Mouse (Mus musculus) embryo, embryonic 9.5 days (tissue): ENCODE results near the gene N4bp1.

Experiments used
- DNase-seq: peaks from one replicate; pipeline ENCODE4 v3.0.0-alpha.2; 2017; ENCODE audit errors: extremely low spot score

N4bp1 gene

DNA sequence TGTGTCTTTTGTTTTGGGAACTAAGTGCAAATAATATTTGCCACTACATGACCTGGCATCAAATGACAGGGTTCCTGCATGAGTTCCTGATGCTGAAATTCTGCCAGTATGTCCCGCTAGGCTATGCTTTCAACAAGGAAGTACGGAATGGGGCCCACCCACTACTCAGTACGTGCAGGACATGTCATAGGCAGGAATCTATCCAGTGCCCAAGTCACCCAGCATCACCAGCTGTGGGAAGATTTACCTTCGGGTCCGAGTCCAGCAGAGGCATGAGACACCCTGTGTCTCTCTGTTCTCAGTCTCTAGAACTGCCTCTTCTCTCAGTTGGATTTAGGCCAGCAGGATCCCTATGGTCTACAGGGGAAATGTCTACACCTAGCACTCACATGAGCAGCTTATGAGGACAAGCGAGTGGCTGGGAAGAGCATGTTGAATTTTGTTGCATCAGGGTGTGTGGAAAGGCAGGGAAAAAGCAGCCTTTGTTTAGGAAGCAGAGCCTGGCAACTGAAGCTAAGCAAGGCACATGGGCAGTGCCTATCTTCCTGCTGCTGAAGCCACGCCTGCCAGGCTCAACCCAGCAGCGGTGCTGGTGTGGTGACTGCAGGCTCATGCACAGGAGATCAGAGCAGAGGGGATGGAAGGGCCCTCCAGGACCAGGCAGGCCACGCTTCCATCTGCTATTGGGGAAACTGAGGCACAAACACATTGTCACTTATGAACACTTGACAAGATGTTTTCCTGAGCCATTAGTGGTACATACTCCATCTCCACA, 59.2 kb downstream of the N4bp1 start:
- DNase-seq: no peak

DNA sequence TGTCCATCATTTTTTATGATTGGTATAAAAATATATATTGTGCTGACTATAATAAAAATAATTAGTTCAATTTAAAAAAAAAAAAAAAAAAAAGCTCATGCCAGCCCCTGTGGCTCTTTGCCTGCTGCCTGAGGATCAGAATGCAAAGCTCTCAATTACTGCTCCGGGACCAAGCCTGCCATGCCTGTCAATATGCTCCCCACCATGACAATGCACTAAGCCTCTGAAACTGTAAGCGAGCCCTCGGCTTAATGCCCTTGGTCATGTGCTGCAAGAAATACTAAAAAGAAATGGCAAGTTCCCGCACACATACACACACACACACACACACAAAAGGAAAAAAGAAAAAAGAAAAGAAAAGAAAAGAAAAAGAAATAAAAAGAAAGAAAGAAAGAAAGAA, 60.3 kb downstream of the N4bp1 start:
- no peak for DNase-seq

DNA sequence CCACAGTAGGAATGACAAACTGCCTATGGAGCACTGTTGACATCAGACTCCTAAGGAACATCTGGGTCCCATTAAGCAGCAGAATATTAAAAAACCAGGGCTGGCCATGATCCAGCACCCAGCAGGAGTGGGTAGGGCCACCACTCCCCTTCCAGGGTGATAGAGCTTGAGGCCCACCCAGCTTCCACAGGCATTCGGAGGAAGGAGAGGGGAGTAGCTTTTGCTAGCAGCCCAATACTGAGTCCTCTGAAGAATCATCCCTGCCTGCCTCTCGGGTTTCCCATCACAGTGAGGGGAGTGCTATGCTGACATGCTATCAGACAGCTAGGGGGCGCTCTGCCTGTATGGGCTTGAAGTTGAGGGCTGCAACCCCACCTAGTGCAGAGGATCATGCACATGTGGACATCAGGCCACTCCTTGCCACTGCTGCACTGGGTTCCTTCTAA, 64.3 kb downstream of the N4bp1 start:
- peak; percentile 47 for DNase-seq

DNA sequence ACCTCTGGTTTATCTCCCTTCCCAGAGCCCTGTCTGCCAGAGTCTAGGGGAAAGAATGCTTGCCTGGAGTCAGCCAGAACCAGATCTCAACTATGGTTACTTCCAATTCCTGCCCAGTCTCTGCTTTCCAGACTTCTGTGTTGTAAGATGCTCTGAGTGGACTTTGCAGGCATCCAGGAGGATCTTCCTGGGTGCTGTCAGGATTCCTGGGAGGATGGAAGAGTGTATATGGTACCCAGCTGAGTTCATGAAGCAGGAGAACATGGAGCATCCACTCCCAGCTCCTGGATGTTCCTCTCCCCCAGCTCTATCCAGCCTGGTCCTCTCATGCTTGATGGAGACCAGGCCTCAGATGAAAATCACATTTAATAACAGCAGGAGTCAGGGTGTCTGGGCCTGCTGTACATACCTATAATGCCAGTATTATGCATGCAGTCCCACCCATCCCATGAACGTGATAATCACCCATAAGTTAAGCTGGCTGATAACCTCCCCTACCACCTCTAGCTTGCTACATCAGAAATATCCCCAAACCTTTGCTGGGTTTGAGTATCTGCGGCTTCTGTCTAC, 64.8 kb downstream of the N4bp1 start:
- DNase-seq: no peak

DNA sequence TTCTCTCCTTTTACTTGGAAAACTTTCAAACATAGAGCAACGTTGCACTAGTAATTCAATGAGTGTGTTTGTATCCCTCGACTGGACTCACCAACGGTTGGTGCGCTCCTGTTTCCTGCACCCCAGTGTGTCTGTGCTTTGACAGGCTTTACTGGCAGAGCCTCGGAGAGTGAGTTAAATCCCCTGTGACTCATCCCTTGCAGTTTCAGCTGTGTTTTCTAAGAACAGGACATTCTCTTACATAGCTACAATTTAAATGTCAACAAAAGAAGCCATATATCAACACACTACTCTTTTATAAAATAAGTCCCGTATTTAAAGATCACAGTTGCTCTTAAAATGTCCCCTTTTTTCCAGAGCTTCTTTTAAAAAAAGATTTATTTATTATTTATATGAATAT, 65.6 kb downstream of the N4bp1 start:
- DNase-seq: no peak

DNA sequence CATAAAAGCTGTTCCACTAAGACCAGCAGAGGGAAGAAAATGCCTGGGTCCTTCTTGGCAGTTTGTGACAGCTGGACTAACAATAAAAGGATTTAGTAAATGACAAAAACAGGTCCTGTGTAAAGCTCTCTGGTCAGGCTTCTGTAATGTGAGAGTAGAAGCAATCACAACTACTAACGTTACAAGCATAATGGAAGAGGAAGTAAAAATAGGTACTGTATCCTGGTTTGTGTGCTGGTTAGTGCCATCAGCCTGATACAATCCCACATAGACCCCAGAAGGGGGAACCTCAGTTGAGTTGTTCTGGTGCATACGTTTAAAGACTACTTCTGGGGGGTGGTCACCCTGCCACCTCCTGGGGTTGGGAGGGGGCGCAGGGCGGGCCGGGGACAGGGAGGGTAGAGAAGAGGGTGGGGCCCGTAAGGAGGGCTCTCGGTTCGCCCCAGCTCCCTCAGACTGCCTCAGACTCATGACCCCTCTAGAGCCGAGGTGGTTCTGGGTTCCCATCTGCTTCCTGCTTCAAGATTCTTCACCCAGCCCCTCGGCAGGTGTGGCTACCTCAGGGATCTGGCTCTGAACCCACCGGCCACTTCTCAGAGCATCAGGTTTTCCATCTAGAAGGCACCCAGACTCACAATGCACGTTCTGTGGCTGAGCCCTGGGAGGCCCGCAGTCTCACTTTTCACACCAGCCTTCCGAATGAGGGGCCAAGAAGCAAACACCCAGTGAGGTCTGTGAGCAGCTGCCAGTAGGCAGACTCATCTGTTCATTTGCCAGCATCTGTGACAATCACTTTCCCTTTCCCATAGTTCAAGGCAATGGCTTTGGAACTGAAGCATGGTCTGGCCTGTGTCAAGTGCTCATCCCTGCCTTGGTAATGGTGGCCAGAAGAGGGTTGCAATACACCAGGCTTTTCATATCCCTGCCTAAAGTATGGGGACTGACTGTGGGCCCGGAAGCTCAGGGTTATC, 75.8 kb downstream of the N4bp1 start:
- no peak for DNase-seq

DNA sequence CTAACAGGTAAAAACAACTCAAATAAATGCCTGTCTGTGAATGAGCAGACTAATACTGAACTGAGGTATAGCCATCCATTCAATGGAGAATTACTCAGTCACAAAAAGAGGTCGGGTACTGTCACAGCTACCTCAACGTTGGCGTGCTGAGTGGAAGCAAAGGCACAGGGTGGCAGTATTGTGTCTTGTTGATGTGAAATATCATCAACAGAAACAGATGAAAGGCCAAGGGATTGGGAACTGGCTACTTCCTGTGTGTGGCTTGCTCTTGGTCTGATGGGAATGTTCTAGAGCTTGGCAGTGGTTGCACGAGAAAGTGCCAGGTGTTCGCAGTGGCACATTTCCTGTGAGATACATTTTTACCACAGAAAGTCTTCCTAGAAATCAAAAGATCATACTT, 76.8 kb downstream of the N4bp1 start:
- no peak for DNase-seq

DNA sequence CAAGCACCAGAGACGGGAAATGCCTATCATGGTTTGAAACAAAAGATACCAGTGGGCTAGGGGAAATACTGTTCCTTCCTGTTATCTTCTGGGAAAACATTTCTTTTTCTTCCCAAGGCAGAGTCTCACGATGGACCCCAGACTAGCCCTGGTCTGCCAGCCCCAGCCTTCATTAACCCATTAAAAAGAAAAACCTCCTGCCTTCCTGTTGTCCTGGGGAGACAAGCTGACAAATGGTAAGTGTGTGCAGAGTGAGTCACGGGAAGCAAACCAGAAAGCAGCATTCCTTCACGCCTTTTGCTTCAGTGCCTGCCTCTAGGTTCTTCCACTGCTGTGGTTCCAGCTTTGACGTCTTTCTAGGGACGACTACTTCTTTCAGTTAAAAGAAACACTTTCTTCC, 83.1 kb downstream of the N4bp1 start:
- no peak for DNase-seq

DNA sequence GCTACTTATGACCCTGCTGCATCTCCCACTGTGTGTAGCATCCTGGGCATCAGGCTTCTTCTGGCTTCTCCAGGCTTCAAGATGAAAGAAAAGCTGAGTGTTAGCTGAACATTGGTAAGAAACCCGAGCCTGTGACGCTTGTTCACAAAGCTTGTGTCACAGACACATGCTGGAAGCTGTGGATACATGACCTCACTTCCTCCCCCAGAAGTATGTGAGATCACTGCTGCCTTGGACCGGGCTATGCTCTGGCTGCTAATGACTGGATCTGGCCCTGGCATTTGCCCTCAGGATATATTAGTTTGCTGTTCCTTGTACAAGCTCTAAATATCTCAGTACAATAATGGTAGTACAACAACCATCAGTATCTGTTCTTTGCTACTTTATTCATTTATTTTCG, 84.1 kb downstream of the N4bp1 start:
- DNase-seq: no peak

DNA sequence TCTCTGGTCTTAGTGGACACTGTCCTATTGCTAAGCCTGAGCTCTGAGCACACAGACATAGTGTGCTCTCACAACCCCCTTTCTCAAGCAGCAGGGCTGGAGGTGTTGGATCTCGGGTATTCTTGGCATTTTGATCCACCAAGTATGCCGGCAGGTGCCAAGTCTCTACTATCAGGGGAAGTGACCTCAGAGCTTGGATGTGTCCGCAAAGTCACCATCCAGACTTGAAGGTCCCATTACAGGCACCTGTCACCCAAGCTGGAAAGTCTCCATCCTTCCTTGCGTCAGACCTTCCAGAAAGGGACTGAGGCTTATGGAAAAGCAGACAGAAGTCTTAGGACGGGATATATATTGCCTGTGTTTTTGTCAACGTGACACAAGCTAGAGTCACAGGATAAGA, 86.9 kb downstream of the N4bp1 start:
- DNase-seq: no peak

DNA sequence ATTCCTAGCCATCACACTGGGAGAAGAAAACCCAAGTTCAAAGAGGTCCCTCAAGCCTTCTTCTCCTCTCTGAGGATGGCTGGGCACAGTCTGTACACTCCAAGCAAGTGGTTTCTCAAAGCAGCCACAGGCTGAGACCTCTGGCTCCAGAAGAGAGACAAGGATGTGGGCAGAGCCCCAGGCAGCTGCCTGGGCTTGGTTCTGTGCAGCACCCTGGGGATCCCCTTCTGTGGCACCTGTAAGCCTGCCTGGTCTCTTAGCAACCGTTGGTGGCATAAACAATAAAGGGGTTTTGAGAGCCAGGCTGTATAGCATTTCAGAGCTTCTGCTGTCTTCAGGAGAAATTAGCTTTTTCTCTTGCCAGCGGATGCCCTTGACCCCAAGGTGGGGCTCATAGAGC, 87.4 kb downstream of the N4bp1 start:
- no peak for DNase-seq

DNA sequence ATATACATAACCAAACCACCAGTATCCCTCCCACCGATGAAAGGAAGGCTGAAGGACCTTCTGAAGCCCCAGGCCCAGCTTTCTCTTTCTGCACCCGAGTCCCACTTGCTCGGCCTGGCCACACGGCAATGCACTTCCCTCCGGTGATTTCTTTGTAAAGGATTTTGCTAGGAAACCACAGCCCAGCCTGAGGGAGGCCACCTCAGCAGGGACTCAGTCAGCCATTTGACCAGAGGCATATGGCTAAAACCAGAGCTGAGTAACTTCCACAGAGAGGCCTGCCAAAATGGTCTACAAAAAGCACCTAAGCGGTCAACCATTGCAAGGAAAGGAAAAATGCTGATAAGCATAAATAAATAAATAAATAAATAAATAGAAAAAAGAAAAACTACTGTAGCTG, 90.3 kb downstream of the N4bp1 start:
- DNase-seq: no peak

DNA sequence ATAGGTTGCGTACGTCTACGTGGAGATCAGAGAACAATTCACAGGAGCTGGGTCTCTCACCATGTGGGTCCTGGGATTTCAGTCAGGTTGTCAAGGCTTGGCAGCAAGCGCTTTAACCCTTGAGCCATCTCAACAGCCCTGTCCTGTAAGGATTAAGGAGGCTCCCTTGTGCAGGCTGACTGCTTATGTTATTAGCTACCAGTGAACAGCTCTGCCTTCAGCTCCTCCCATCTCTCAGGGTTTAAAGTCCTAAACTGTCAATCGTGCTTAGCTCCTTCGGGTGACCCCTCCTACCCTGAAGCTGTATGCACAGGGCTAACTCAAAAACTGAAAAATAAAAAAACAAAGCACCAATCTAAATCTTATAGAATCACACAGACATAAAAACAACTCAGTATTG, 93.5 kb downstream of the N4bp1 start:
- no peak for DNase-seq

DNA sequence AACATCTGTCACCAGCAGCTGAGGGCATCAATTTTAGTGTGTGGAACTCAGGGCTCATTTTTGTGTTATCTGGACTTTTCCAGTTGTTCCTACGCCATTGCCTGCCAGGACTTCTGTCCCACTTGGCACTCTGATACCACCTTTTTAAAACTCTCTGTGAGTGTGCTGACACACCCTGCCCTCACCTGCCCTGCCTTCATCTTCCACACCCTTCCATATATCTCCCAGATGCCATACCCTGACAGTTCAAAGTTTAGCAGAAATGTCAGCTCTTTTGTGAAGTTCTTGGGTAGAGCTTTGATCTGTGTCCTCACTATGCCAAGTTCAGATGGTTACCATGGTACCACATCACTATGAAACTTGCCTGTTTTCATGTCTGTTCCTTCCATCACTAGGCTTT, 95.5 kb downstream of the N4bp1 start:
- no peak for DNase-seq

DNA sequence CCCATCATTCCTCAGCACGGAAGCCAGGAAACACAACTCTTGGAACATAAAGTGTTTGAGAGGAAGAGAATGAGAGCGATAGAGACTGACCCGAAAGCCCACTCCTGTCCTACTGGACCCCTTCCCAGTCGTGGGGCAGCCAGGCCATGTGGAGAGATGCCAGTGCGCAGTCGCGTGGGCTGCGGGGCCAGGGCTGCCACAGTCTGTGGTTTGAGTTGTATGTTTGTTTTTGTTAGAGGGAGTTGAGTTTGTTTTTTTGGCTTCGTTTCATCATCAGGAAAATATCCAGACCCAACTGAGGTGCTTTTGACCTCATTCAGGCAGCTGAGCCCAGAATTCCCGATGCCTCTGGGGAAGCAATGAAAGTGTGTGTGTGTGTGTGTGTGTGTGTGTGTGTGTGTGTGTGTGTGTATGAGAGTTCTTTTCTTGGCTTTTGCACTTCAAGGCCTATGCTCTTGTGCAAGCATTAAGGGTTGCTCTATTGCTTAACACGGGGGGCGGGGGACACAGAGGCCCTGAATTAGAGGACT, 97.1 kb downstream of the N4bp1 start:
- DNase-seq: no peak

DNA sequence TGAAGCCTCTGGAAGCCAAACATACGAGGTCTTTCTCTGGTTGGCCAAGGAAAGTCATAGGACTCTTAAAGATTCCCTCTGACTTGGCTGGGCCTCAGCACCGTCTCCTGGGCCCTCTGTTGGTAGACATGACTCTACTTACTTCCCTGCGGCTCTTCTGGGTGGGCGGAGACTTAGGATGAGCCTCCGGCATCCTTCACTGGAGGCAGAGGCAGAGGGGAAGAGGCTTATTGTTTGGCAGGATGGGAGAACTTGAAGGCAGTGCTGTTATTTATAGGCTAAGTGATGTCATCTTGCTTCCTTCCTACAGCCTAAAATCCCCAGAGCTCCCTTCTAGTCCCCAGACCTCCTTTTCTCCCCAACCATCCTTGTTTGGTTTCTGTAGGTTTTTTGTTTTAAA, 98.6 kb downstream of the N4bp1 start:
- DNase-seq: no peak

DNA sequence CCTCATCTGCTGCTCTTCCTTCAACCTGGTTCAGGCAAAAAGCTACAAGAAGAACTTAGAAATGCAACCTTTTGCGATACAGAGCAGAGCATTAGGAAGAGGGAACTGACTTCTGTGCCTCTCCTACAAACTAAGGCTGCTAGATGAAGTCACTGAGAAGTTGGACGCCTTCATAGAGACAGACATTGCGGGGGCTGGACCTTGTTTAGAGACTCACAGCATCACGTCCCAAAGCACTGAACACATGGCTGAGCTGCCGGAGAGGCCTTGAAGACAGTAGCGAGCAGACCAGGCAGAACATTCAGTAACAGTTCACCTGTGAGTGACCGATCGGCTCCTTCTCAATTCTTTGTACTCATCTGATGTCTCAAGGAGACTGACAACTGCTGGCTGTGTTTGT, 104.0 kb downstream of the N4bp1 start:
- no peak for DNase-seq

DNA sequence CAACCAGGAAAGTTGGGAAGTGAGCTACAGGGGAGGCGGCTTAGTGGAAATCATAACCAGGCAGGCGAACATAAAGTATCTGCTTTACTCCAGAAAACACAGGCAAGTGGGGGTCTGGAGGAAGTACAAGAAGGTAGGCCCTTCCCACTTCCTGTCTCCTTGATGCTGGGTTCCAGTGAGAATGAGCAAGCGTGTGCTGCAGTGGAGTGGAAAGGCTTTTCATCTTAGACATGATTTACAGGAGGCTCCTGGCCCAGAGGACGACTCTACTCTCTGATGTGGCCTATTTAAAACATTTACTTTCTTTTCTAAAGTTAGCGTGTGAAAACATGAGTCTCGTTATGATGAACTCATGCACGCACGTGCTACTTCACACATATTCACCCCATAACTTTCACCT, 105.9 kb downstream of the N4bp1 start:
- no peak for DNase-seq

DNA sequence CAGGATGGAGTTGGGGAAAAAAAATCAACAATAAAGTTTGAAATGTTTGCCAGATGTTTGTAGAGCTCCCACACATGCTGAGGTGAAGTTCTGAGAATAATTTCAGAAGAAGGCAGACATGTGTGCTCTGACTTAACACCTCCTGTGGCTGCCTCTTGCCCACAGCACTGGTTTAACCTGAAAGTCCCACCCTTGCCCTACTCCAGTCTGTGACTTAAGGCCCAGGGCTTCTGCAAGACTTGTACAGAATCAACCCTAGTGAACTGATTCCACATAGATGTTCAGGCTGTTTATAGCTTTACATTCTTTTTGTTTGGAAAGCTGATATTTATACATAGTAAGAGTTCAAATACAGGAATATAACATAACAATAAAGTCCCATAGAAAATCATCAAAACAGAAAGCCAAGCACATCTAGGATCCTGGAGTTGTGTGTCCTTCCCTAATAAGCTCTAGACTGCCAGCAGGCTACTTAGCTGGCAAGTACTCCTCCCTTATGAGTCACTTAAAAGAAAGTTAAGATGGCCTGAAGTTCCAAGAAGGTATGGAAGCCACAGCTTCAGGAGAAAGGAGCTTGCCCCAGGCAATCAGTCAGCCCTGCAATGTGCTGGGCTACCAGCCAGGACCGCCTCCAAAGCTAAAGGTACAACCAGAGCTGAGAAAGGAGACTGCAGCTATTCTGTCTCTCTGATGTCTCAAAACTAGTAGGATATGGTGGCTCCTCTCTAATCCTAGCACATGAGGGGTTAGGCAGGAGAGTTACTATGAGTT, 114.9 kb downstream of the N4bp1 start:
- no peak for DNase-seq

DNA sequence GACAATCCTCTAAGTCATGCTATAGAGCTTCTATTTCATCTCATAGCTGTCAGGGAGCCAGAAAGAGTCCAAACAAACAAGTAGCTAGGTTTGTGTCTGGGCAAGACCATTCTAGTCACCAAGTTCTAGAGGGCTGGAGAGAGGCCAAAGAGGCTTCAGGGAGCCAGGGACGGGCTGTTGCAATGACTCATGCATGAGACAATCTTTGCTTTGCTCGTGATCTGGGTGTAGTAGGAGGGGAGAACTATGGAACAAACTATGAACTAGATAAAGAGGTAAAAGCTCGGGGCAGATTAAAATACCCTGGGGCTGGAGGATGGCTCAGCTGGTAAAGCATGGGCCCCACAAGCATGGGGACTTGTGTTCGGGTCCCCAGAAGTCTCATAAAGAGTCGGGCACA, 116.6 kb downstream of the N4bp1 start:
- DNase-seq: no peak

DNA sequence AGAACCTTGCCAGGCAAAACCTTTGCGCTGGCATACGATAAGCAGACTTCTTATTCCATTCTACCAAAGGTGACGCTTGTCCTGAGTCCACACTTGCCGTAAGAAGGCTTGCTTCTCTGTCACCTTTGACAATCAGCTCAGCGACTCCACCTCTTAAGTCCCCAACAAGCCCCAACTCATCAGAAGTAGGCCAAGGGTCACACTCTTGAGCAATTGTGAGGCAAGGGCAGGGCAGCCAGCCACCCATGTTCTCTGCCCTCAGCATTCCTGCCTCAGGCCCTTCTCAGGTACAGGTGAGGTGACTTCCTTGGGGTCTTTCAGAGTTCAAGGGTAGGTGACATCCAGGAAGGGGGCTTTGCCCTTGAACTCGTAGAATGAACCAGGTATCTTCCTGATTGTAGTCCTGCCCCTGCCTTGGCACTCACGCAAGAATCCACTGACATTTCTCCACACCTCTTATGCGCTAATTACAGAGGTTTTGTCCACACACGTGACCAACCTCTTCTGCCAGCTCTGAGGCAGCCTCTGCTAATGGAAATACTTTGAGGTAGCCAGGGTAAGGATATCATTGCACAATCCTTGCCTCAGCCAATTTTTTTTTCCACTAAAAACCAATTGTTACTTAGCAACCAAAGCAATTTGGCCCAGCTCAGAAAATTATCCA, 118.4 kb downstream of the N4bp1 start:
- DNase-seq: no peak
